Mouse (Mus musculus): ENCODE results near the gene Aasdh. TPM values are rescaled to one million over a fixed set of nuclear protein-coding genes. Genes with fewer than 3 reads are reported as not detected.

The Aasdh gene
- total RNA-seq, 2 experiments from 2014 or later, result 23.1 to 23.5 TPM

- no peak for TF ChIP-seq CTCF (IDR thresholded peaks at IDR 0.05)
- intact Hi-C loops (cut with DNase I), result no loop called here
- Histone ChIP-seq H3K27ac (no peak overlapping the region), H3K4me3 (peak overlapping the region; percentile 23)
- DNase-seq (ENCODE audit: extremely low spot score in 1 of 2, low spot score in 2 of 2), result no peak
These were observed 48.0 kb downstream of the Aasdh start for GRCm38 (mm10) chr5:76857103-76858015.

- H3K27ac ChIP-seq, result no peak overlapping the region
- H3K4me3 ChIP-seq, result no peak overlapping the region
These were observed 49.3 kb downstream of the Aasdh start for GRCm38 (mm10) chr5:76855829-76856600.

GRCm38 (mm10) chr5:76853549-76853948 lies 51.8 kb downstream of the Aasdh start:
- peak; percentile 99 for TF ChIP-seq CTCF (IDR thresholded peaks at IDR 0.05)
- peak; percentile 75 to 79 for DNase-seq (ENCODE audit: extremely low spot score in 1 of 2, low spot score in 2 of 2)
- intact Hi-C loops (cut with DNase I), result no loop called here
- no peak overlapping the region for H3K27ac ChIP-seq
- no peak overlapping the region for H3K4me3 ChIP-seq

More at GRCm38 (mm10) chr5:76855829-76856600, 49.3 kb downstream of the Aasdh start:
- no peak for TF ChIP-seq CTCF (IDR thresholded peaks at IDR 0.05)
- no peak for DNase-seq (ENCODE audit: extremely low spot score in 1 of 2, low spot score in 2 of 2)
- intact Hi-C loops (cut with DNase I), result no loop called here

GRCm38 (mm10) chr5:76851316-76851715 lies 54.0 kb downstream of the Aasdh start:
- Histone ChIP-seq H3K4me3 (no peak overlapping the region), H3K27ac (no peak overlapping the region)
- TF ChIP-seq CTCF (IDR thresholded peaks at IDR 0.05), result no peak
- intact Hi-C loops (cut with DNase I), result no loop called here
- DNase-seq (ENCODE audit: extremely low spot score in 1 of 2, low spot score in 2 of 2), result no peak

GRCm38 (mm10) chr5:76847106-76847505 lies 58.2 kb downstream of the Aasdh start:
- no peak overlapping the region for H3K27ac ChIP-seq
- no peak for TF ChIP-seq CTCF (IDR thresholded peaks at IDR 0.05)
- intact Hi-C loops (cut with DNase I), result no loop called here
- H3K4me3 ChIP-seq, result no peak overlapping the region
- DNase-seq (ENCODE audit: extremely low spot score in 1 of 2, low spot score in 2 of 2), result no peak

GRCm38 (mm10) chr5:76844618-76845186 lies 60.6 kb downstream of the Aasdh start:
- Histone ChIP-seq H3K4me3 (no peak overlapping the region), H3K27ac (no peak overlapping the region)
- TF ChIP-seq CTCF (IDR thresholded peaks at IDR 0.05), result no peak
- intact Hi-C loops (cut with DNase I), result loop anchor here (5.0 kb wide), 2 partner anchors 127 to 187 kb away; partner anchors contain the start of gene C530008M17Rik
- no peak for DNase-seq (ENCODE audit: extremely low spot score in 1 of 2, low spot score in 2 of 2)

GRCm38 (mm10) chr5:76843851-76844419 lies 61.4 kb downstream of the Aasdh start:
- intact Hi-C loops (cut with DNase I), result loop anchor here (1.0 to 5.0 kb wide), 4 partner anchors 127 to 279 kb away; partner anchors contain the start of genes C530008M17Rik and Cep135
- no peak overlapping the region for H3K4me3 ChIP-seq
- no peak for DNase-seq (ENCODE audit: extremely low spot score in 1 of 2, low spot score in 2 of 2)
- TF ChIP-seq CTCF (IDR thresholded peaks at IDR 0.05), result no peak
- no peak overlapping the region for H3K27ac ChIP-seq

GRCm38 (mm10) chr5:76843448-76843847 lies 61.9 kb downstream of the Aasdh start:
- intact Hi-C loops (cut with DNase I), result loop anchor here (1.0 to 5.0 kb wide), 4 partner anchors 126 to 279 kb away; partner anchors contain the start of genes C530008M17Rik and Cep135
- H3K27ac ChIP-seq, result no peak overlapping the region
- DNase-seq (ENCODE audit: extremely low spot score in 1 of 2, low spot score in 2 of 2), result peak; percentile 72 to 79

GRCm38 (mm10) chr5:76841859-76842258 lies 63.5 kb downstream of the Aasdh start:
- no peak for TF ChIP-seq CTCF (IDR thresholded peaks at IDR 0.05)
- Histone ChIP-seq H3K4me3 (no peak overlapping the region), H3K27ac (no peak overlapping the region)
- no peak for DNase-seq (ENCODE audit: extremely low spot score in 1 of 2, low spot score in 2 of 2)
- intact Hi-C loops (cut with DNase I), result loop anchor here (2.0 to 5.0 kb wide), 3 partner anchors 125 to 277 kb away; partner anchors contain the start of gene C530008M17Rik

More at GRCm38 (mm10) chr5:76843448-76843847, 61.9 kb downstream of the Aasdh start:
- no peak overlapping the region for H3K4me3 ChIP-seq
- TF ChIP-seq CTCF (IDR thresholded peaks at IDR 0.05), result peak; percentile 92

GRCm38 (mm10) chr5:76839786-76840185 lies 65.5 kb downstream of the Aasdh start:
- Histone ChIP-seq H3K4me3 (no peak overlapping the region), H3K27ac (no peak overlapping the region)
- TF ChIP-seq CTCF (IDR thresholded peaks at IDR 0.05), result no peak
- intact Hi-C loops (cut with DNase I), result loop anchor here (5.0 kb wide), 2 partner anchors 122 to 182 kb away; partner anchors contain the start of gene C530008M17Rik
- no peak for DNase-seq (ENCODE audit: extremely low spot score in 1 of 2, low spot score in 2 of 2)

- Histone ChIP-seq H3K27ac (no peak overlapping the region), H3K4me3 (peak overlapping the region; percentile 23; the same call in 1 of the 2 replicates)
- intact Hi-C loops (cut with DNase I), result no loop called here
- no peak for DNase-seq (ENCODE audit: extremely low spot score in 1 of 2, low spot score in 2 of 2)
- no peak for TF ChIP-seq CTCF (IDR thresholded peaks at IDR 0.05)
These were observed 68.3 kb downstream of the Aasdh start for GRCm38 (mm10) chr5:76837018-76837417.

Data from left cerebral cortex, adult 2 months (tissue).